Mouse (Mus musculus) liver, embryonic 15.5 days (tissue): Measurements from ENCODE around the gene Brd3. TPM values are rescaled to one million over a fixed set of nuclear protein-coding genes. Genes with fewer than 3 reads are reported as not detected.

ENCODE experiments used
- ATAC-seq: fragments of 200-750 bp; cut with Nextera tagmentation; 2 replicates; pipeline ENCODE4 v1.8.0; 2017; ENCODE audit warnings: moderate number of reproducible peaks, mild to moderate bottlenecking, moderate library complexity; ENCODE audit not compliant: insufficient read depth
- H3K27ac ChIP-seq: fragments of 300-500 bp; sonication (generic); replicated peaks from 2 replicates; pipeline ENCODE4 v1.5.1; 2015; ENCODE audit warnings: mild to moderate bottlenecking, inconsistent platforms
- H3K27me3 ChIP-seq: fragments of 300-500 bp; sonication (generic); 2 replicates; pipeline ENCODE4 v1.6.1; 2015; ENCODE audit warnings: mild to moderate bottlenecking, inconsistent platforms
- H3K36me3 ChIP-seq: fragments of 300-500 bp; sonication (generic); replicated peaks from 2 replicates; pipeline ENCODE4 v1.6.1; 2015; ENCODE audit warnings: moderate library complexity, mild to moderate bottlenecking, inconsistent platforms
- H3K4me1 ChIP-seq: fragments of 300-500 bp; sonication (generic); replicated peaks from 2 replicates; pipeline ENCODE4 v1.6.1; 2015; ENCODE audit warnings: inconsistent platforms
- H3K4me2 ChIP-seq: fragments of 300-500 bp; sonication (generic); 2 replicates; pipeline ENCODE4 v1.6.1; 2015; ENCODE audit warnings: moderate library complexity, mild to moderate bottlenecking, inconsistent platforms
- H3K4me3 ChIP-seq: fragments of 300-500 bp; sonication (generic); replicated peaks from 2 replicates; pipeline ENCODE4 v1.5.1; 2015; ENCODE audit warnings: mild to moderate bottlenecking, inconsistent platforms
- H3K9ac ChIP-seq: fragments of 300-500 bp; sonication (generic); 2 replicates; pipeline ENCODE4 v1.6.1; 2015; ENCODE audit warnings: moderate library complexity, mild to moderate bottlenecking, inconsistent platforms
- H3K9me3 ChIP-seq: fragments of 300-500 bp; sonication (generic); replicated peaks from 2 replicates; pipeline ENCODE4 v1.6.1; 2016; ENCODE audit warnings: inconsistent platforms
- WGBS: fragments of 180-500 bp; shearing (Covaris S2); methylation state at CpG from one replicate; pipeline ENCODE4 v1.1.7; 2015; ENCODE audit warnings: mixed read lengths; ENCODE audit not compliant: insufficient replicate concordance; 5-methylcytosine and 5-hydroxymethylcytosine counted together
- polyA plus RNA-seq: library from polyadenylated mRNA; unstranded; fragments of >200 nt; fragmentation: Nextera tagmentation; extraction: Ambion mirVana; gene quantifications from 2 replicates; pipeline ENCODE4 v1.2.1, GENCODE M21; 2015

Brd3 gene
- polyA plus RNA-seq, 1 experiment from 2014 or later: 22.9 TPM

DNA sequence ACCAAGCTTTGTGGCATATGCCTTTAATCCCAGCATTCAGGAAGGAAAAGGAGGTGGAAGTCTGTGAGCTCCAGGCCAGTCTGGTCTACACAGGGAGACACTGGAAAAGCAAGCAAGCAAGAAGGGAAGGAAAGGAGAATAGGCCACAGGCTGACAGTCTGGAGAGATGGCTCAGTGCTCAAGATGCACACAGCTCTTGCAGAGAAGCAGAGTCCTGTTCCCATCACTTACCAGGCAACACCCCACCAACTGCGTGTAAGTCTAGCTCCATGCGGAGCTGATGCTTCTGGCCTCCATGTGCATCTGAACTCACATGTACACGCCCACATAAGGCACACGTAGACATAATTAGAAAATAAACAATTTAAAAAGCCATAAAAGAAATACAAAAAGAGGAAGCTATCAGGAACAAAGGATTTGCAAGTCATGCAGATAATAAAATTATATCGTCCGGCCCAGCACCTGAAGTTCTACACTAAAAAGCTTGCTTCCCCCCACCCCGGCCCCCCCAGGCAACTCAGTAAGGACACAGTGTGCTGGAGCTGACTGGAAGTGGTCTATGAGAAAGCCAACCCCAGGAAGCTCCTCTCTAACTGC lies 25.1 kb downstream of the Brd3 start:
- no peaks in the 10 kb centered on the region for H3K9me3 ChIP-seq
- H3K4me3 ChIP-seq: no peak overlapping the region
- H3K4me1 ChIP-seq: peaks cover 18% of the 10 kb centered on the region
- 41% methylated on average over 7 of the region's 7 CpGs for WGBS
- H3K27ac ChIP-seq: no peak overlapping the region
- H3K4me2 ChIP-seq: no peak overlapping the region
- no peak overlapping the region for H3K9ac ChIP-seq
- H3K36me3 ChIP-seq: no peaks in the 10 kb centered on the region
- ATAC-seq: no peak
- no peaks in the 10 kb centered on the region for H3K27me3 ChIP-seq

DNA sequence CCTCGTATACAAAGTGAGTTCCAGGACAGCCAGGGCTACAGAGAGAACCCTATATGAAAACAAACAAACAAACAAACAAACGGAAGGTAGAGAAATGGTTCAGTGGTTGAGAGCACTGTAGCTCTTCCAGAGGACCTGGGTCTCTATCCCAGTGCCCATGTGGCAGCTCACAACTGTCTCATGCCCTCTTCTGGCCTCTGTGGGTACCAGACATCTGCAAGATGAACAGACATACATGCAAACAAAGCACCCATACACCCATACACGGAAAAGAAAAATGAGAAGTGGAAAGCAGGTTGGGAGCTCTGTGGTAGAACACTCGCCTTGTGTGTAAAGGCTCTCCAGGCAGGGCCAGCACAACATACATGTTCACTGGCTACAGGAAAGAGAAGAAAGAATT lies 27.1 kb downstream of the Brd3 start:
- ATAC-seq: no peak
- H3K27ac ChIP-seq: no peak overlapping the region
- no peak overlapping the region for H3K9ac ChIP-seq
- no peaks in the 10 kb centered on the region for H3K9me3 ChIP-seq
- no peak overlapping the region for H3K4me3 ChIP-seq
- 39% methylated on average over 4 of the region's 4 CpGs for whole genome bisulfite sequencing
- H3K4me2 ChIP-seq: no peak overlapping the region
- no peaks in the 10 kb centered on the region for H3K27me3 ChIP-seq
- peaks cover 20% of the 10 kb centered on the region for H3K4me1 ChIP-seq
- no peaks in the 10 kb centered on the region for H3K36me3 ChIP-seq

DNA sequence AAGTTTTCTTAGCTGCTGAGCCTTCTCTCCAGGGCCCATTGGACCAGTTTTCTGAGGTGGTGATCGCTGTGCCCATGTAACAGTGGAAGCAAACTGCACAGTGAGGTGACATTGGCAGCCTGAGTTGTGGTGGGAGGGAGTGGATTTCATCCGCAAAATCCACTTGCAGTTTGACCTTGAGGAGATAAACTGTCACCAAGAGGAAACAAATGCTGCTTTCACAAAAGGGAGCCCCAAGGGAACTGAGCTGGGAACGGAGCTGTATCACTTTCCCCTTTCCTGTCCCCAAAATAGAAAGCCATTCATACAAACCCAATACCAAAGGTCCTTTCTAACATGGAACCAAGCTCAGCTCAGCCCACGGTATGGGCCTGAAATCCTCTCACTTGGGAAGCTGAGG lies 27.6 kb downstream of the Brd3 start:
- WGBS: 46% methylated on average over 4 of the region's 4 CpGs
- H3K4me3 ChIP-seq: no peak overlapping the region

DNA sequence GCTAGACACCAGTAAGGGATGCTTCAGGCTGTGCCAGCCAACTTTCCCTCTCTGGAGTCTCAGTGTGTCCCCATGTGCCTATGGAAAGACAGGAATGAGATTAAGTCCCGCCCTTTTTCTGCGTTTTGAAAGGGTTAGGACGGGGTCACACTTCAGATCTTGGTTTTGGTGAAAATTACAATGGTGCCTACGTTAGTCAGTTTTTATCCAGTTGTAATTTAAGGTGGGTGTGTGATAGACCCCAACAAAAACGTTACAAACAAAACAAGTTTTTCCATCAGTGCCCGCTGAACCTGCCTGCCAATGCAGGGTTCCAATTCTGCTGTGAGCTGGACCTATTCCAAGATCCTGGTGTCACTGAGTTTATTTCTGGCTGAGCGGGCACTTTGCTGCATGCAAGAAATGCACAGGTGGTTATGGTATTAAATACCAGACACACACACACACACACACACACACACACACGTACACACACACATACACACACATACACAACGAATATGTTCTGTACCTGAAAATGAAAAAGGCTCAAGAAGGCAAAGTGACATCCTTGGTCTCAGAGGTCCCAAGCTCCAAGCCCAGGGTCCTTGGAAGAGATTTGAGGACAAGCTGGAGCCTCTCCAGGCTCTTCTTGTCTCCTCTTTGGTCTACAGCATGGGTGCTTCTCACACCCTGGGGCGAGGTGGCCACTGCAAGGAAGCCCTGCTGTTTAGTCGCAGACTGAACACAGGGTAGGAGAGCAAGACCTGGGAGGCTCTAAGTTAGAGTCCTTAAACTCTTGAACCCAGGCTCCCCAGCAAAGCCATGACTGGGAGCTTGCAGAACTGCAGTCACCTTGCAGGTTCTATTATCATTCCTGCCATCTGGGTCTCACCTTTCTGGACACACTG lies 30.9 kb downstream of the Brd3 start:
- no peak for ATAC-seq
- Histone ChIP-seq H3K36me3 (peaks cover 10% of the 10 kb centered on the region), H3K4me3 (peak overlapping the region; percentile 88), H3K27me3 (no peaks in the 10 kb centered on the region), H3K9me3 (no peaks in the 10 kb centered on the region), H3K4me2 (peak overlapping the region; percentile 84), H3K9ac (peak overlapping the region; percentile 66), H3K4me1 (peaks cover 45% of the 10 kb centered on the region), H3K27ac (peak overlapping the region; percentile 93)
- 36% methylated on average over 11 of the region's 11 CpGs for WGBS

More for the DNA sequence above, 27.6 kb downstream of the Brd3 start:
- H3K4me2 ChIP-seq: no peak overlapping the region
- no peak for ATAC-seq
- H3K36me3 ChIP-seq: no peaks in the 10 kb centered on the region
- no peak overlapping the region for H3K9ac ChIP-seq
- peaks cover 20% of the 10 kb centered on the region for H3K4me1 ChIP-seq
- no peaks in the 10 kb centered on the region for H3K9me3 ChIP-seq
- no peaks in the 10 kb centered on the region for H3K27me3 ChIP-seq
- H3K27ac ChIP-seq: no peak overlapping the region

DNA sequence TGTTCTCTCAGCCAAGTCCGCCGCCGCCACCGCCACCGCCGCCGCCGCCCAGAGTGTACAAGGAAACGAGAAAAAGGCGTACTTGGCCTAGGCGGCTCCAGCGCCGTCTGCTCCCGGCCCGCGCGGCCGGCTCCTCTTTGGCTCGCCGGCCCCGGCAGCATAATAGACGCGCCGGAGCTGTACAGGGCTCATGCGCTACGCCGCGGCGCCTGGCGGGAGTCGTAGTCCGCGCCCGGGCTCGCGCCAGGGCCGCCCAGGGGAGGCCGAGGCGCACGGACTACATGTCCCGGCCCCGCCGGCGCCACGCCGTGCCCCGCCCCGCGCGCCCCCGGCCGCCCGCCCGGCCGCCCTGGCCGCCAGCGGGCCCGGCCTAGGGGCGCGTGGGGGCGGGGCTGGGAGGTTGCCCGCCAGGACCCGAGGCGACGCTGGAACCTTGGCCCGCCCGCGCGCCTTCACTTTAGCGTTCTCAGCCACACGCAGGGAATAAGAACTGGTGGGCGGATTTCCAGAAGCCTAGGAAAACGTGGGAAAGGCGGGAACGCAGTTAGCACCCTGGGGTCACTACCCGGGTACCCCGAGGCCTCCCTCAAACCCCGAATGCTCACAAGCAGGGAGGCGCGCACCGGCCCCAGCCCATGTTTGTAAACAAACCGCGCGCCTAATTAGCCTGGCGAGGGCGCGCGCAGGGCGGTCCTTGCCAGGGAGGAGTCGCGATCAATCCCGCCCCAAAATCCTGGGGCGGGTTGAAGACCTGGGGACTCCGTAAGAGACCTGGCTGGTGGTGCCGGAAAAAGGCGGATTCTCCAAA lies 31.8 kb downstream of the Brd3 start:
- peak overlapping the region; percentile 84 for H3K4me2 ChIP-seq
- peak overlapping the region; percentile 83 for H3K9ac ChIP-seq
- no peaks in the 10 kb centered on the region for H3K27me3 ChIP-seq
- H3K36me3 ChIP-seq: peaks cover 10% of the 10 kb centered on the region
- no peaks in the 10 kb centered on the region for H3K9me3 ChIP-seq
- ATAC-seq: peak; percentile 97
- H3K4me3 ChIP-seq: peak overlapping the region; percentile 88
- peaks cover 54% of the 10 kb centered on the region for H3K4me1 ChIP-seq
- under 1% methylated on average over 91 of the region's 96 CpGs for WGBS
- peak overlapping the region; percentile 93 for H3K27ac ChIP-seq

DNA sequence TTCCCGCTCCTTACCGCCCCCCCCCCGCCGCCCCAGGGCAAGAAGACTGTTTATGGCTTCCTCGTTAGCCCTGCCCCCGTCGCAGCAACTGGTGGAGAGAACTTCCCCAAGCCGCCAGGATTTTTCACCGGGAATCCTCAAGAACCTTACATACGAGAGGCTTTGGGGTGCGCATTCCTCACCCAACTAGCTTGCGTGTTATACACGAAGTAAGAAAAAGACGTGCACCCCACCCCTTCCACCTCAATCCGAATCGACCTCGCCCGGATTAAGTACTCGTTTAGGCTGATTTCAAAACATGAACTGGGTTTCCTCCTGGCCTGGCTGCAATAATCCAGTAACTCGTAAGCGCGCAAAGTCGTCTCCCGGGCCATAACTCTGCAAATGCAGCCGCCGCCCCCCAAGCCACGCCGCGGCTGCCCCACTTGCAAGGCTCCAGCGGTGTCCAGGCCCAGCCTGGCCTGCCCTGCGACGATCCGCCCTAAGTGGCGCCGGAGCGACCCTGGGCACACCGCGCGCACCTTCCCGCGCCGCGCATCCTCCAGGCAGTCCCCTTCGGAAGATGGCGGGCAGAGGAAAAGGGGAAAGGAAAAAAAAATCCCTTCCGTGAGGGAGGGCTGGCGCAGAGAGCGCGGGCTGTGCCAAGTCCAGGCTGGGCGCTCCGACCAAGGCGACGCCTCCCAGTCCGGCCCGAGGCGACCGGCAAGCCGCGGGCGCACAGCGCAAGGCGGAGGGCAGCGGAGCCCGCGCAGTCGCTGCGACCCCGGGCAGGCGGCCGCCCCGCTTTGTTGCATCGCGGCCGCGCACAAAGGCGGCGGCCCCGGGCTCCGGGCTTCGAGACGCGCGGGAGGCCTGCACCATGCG lies 32.6 kb downstream of the Brd3 start:
- Histone ChIP-seq H3K4me2 (peak overlapping the region; percentile 84), H3K27ac (peak overlapping the region; percentile 93), H3K36me3 (peaks cover 10% of the 10 kb centered on the region), H3K9me3 (no peaks in the 10 kb centered on the region), H3K4me1 (peaks cover 55% of the 10 kb centered on the region), H3K4me3 (peak overlapping the region; percentile 88), H3K9ac (peak overlapping the region; percentile 83), H3K27me3 (no peaks in the 10 kb centered on the region)
- WGBS: under 1% methylated on average over 84 of the region's 84 CpGs
- ATAC-seq: peak; percentile 22

DNA sequence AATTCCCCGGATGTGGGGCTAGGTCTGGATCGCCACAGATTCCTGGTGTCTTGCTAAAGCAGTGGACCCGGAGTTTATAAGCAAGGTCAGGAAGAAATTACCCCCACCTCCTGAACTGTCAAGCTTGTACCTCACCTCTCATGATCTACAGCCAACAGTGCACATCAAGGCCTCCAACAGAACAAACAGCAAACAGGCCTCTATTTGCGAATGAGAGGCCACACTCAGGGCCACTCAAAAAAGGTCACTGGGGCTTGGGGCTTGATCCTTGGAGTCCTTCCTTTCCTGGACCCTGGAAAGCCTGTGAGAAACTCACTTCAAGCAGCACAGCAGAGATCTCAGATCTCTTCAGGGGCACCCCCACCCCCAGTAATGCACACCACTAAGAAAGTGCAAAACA lies 33.6 kb downstream of the Brd3 start:
- Histone ChIP-seq H3K9me3 (no peaks in the 10 kb centered on the region), H3K36me3 (peaks cover 10% of the 10 kb centered on the region), H3K4me2 (peak overlapping the region; percentile 84), H3K4me3 (peak overlapping the region; percentile 88), H3K27me3 (no peaks in the 10 kb centered on the region), H3K9ac (peak overlapping the region; percentile 83), H3K4me1 (peaks cover 65% of the 10 kb centered on the region), H3K27ac (peak overlapping the region; percentile 93; the same call in 1 of the 2 replicates)
- ATAC-seq: no peak
- 42% methylated on average over 4 of the region's 4 CpGs for WGBS

DNA sequence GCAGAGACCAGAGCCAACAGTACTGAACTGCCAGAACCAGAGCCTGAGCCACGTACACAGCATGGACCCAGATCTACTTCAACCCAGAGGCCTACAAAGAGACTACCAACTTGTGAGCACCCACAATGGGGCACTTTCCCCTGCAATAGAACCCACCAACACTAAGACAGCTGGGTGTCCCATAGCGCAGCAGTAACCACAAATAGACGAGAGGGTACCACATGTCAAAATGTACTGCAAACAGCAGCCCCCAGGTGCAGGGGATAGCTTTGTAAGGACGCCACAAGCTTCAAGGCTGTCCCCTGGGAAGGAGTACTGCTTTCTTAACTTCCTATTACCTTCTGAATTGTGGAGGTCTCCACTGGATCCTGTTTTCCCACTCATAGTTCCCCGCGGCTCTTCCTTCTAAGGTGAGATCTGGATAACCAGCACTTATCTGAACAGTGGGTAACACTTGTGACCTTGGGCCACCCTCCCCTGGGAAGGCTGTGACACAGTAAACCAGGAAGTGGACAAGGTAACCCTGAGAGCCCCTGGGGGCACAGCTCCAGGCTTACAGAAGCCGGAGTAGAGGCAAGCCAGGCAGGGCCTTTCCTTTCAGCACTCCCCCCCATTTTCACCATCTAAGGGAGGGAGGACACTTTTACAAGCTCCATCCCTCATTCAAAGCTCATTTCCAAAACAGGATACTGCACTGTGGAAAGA lies 34.2 kb downstream of the Brd3 start:
- ATAC-seq: no peak
- peaks cover 72% of the 10 kb centered on the region for H3K4me1 ChIP-seq
- H3K36me3 ChIP-seq: peaks cover 12% of the 10 kb centered on the region
- peak overlapping the region; percentile 55 for H3K27ac ChIP-seq
- H3K27me3 ChIP-seq: no peaks in the 10 kb centered on the region
- WGBS: 51% methylated on average over 7 of the region's 7 CpGs
- H3K4me3 ChIP-seq: peak overlapping the region; percentile 88
- H3K4me2 ChIP-seq: peak overlapping the region; percentile 84
- peak overlapping the region; percentile 11; the same call in 1 of the 2 replicates for H3K9ac ChIP-seq
- no peaks in the 10 kb centered on the region for H3K9me3 ChIP-seq

DNA sequence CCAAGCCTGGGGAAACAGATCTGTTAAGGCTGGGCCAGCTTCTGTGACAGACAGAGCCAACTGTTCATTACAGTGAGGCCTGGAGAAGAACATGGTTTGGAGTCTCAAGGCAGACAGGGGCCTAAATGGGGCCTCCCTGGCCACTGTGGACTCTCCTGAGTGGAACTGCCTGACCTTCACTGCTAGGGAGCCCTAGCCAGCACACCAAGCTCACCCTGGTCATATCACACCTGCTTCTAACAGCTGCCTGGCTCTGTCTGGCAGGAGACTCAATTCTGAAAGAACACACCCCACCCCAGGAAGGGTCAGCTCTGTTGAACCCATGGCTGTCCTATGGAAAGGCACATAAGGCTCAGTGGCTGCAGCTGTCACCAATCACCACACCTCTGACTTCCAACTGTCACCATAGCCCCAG lies 36.3 kb downstream of the Brd3 start:
- peaks cover 27% of the 10 kb centered on the region for H3K36me3 ChIP-seq
- no peak for ATAC-seq
- H3K27ac ChIP-seq: peak overlapping the region; percentile 73
- H3K9ac ChIP-seq: 0 out of 2 replicates have a peak overlapping the region, but pooled peaks have one; percentile 39
- H3K27me3 ChIP-seq: no peaks in the 10 kb centered on the region
- H3K9me3 ChIP-seq: no peaks in the 10 kb centered on the region
- no peak overlapping the region for H3K4me3 ChIP-seq
- peak overlapping the region; percentile 50 for H3K4me2 ChIP-seq
- peaks cover 78% of the 10 kb centered on the region for H3K4me1 ChIP-seq

DNA sequence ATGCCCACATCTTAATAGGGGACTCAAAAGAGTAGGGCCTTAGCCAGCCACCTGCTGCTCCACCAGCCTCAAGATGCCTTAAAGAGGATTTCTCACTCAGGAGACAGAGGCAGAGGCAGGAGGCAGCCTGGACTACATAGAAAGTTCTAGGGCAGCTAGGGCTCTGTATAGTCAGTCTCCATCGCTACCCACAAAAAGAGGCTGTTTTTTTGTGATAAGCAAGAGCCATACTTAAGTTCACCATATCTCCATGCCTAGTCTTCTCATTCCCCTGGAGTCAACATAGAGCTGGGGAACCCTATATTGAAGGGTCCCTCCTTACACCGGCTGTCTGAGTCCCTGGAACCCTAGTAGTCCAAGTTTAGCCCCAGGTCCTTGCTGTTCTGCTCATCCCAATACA lies 36.9 kb downstream of the Brd3 start:
- Histone ChIP-seq H3K4me3 (no peak overlapping the region), H3K9ac (peak overlapping the region; percentile 39; the same call in 1 of the 2 replicates), H3K9me3 (no peaks in the 10 kb centered on the region), H3K27me3 (no peaks in the 10 kb centered on the region), H3K4me2 (peak overlapping the region; percentile 50), H3K36me3 (peaks cover 34% of the 10 kb centered on the region), H3K4me1 (peaks cover 79% of the 10 kb centered on the region), H3K27ac (peak overlapping the region; percentile 73)
- WGBS: 17% methylated on average over 2 of the region's 2 CpGs
- peak; percentile 40 for ATAC-seq
